Mouse (Mus musculus) adrenal gland, adult 18-20 months (tissue): Measurements from ENCODE around the gene Pitpna. TPM values are rescaled to one million over a fixed set of nuclear protein-coding genes. Genes with fewer than 3 reads are reported as not detected.

Experiments
- DNase-seq, 2 experiments: peaks; one replicate each; pipeline ENCODE4 v3.0.0; 2021 to 2022; ENCODE audit warnings: low spot score in 2 of 2
- total RNA-seq, 2 experiments: library from RNA; stranded (reverse); gene quantifications; 1 replicate in 1 of 2; 2 replicates in 1 of 2; pipeline ENCODE4 v1.2.3; 2021

Gene Pitpna
- total RNA-seq, 2 experiments from 2014 or later = 152 to 175 TPM

DNA sequence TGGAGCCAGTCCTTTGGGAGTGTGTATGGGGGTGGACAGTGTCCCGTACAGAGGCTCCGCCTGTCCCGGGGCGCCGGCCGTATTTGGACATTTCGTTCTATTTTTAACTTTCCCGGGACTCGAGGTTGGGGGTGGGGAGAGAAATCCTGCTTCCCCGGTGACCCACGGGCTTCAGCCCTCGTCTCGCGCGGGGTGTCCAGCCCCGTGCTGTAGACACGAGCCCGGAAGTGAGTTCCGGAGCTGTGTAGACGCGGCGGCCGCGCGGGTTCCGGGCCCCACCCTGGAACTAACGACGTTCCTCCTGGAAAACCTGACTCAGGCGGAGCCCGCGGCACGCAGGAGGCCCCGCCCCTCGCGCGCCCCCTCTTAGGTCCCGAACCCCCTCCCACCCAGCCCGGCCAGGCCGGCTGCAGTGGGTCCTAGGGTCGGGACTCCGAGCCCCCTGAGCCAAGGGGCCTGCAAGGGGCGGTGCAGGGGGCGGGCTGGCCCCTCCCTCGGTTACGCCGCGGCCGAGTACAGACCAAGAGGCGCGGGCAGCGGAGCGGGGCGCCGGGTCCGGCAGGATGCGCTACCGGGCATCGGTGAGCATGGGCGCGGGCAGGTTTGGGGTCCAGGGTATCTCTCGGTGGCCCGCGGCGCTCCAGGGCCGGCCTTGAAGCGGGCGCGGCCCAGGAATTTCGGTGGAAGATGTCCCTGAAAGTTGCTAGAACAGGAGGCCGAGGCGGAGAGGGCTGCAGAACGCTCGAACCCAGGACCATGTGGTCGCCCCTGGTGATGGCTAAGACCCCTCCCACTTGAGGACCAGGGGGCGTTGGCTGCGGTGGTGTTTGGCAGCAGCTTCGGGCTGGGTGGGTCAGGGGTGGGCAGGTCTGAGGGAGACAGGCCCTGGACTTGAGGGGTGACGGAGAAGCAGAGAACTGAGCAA is 68.0 kb downstream of the Pitpna start:
- DNase-seq = peak; percentile 80 to 82

DNA sequence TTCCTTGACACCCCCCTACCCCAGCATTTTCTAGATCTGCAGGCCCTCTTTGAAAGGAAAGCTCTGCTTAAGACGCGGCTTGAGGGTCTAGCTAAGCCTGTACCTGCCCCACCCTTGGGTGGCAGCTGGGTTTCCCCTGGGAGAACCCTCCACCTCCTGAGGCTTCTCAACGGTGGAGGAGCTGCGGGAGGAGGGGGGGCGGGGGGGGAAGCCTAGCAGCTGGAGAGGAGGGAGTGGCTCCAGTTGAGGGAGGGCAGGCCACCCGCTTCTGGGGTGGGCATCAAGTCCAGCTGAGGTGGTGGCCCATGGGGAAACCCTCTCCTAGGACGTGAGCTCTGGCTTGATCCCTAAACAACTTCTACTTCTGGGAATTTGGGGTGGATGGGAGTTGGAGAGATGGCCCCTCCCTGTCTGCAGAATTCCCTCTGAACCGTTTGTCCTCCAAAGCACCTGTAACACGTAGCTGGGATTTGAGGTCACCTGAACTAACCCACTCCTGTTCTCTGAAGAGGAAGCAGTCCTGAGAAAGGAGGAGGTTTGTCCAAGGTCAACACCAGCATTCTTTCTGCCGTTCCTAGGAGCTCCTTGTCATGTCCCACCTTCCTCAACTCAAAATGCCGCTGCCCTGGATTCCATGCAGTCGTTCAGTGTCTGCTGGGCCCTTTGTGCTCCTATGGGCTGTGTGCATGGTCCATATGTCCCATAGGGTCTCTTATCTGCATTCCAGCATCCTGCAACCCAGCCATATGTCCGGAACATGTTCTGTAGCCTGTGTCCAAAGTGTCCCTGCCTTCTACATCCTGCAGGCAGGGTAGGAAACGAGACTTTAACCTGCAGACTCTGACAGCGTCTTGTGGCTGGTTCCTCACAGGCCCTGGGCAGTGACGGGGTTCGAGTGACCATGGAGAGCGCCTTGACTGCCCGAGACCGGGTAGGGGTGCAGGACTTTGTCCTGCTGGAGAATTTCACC is 69.0 kb downstream of the Pitpna start:
- no peak for DNase-seq

DNA sequence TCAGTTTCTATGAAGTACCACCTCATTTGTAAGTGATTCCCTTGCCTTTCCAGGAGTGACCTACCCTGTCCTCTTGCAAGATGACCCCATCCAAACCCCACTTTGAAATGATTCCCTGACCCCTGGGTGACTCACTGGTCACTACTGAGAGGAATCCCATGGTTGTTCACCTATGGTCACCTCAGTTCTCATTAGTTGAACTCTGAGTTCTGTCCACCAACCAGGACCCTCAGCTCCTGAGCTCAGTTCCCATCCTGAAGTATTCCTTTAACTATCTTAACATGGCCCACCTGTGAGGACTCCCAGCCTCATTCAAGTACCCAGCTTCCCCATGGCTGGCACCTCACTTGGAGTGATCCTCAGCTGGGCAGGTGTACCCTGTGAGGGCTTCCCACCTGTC is 69.9 kb downstream of the Pitpna start:
- no peak for DNase-seq

DNA sequence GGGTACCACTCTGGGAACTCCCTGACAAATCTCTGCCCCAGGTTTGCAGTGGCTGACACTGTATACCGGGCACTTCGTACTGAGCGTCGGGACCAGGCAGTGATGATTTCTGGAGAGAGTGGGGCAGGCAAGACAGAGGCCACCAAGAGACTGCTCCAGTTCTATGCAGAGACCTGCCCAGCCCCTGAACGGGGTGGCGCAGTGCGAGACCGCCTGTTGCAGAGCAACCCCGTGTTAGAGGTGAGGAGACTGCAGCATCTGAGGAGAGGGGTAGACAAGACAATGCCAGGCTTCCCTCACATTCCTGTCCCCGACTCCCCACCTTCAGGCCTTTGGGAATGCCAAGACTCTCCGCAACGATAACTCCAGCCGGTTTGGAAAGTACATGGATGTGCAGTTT is 70.4 kb downstream of the Pitpna start:
- no peak for DNase-seq

DNA sequence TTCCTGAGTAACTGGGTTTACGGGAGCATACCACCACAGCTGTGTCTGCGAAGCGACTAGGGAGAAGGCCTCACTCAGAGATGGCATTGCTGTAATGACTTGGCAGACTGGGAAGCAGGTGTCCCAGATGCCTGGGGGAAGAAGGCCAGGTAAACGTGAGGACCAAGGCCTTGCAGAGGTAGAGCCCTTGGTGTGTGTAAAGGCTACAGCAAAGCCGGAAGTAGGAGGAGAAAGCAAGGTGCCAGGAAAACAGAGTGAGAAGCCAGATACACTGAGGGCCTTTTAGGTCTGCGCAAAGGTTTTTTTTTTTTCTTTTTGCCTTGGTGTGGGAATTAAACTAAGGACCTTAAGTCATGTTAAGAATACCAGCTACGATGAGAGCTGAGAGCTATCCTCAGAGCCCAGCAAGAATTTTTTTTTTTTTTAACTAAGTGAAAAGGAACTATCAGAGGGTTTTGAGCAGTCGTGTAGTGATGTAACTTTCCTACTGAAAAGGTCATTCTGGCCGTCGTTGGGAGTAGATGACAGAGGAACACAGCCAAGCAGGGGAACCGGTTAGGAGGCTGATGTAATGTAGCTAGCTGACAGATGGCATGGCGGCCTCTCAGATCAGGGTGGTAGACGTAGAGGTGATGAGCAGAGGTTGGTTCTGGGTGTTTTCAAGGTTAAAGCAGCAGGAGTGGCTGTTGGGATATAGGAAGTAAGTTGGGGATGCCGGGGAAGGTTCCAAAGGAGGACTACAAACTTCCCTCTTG is 71.3 kb downstream of the Pitpna start:
- DNase-seq = no peak

DNA sequence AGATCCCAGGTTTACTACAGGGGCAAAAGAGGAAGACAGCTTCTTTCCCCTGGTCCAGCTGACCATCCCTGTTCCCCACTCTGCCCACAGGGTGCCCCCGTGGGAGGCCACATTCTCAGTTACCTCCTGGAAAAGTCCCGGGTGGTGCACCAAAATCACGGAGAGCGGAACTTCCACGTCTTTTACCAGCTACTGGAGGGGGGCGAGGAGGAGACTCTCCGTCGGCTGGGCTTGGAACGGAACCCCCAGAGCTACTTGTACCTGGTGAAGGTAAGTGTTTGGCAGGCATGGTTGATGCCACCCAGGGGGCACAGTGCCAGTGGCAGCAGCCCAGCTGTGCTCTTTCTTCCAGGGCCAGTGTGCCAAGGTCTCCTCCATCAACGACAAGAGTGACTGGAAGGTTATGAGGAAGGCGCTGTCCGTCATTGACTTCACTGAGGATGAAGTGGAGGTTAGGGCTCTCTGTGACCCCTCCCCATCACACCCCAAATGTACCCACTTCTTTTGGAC is 72.2 kb downstream of the Pitpna start:
- DNase-seq = no peak

DNA sequence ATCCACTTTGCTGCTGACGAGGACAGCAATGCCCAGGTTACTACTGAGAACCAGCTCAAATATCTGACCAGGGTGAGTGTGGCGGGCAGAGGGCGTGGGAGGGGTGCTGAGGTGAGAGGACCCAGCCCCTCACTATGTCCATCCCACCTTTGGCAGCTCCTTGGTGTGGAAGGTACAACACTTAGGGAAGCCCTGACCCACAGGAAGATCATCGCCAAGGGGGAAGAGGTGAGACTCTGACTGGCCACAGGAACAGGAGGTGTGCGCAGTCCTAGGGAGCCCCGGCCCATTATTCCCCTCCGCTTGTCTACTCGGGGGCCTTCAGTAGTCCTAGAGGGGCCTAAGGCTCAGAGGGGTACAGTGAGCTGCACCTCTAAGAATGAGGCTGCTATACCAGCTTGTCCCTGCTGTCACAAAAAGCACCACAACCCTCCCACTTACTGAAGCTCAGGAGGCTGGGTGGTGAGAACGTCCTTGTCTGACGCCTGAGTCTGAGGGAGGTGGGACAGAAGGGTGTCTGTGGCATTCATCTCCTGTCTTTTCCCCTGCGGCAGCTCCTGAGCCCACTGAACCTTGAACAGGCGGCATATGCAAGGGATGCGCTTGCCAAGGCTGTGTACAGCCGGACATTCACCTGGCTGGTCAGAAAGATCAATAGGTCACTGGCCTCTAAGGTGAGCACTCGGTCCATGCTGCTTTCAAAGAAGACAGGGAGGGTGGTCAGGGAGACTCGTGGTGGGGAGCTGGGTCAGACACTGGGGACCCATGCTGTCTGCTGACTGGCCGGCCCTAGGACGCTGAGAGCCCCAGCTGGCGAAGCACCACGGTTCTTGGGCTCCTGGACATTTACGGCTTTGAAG is 73.3 kb downstream of the Pitpna start:
- no peak for DNase-seq

DNA sequence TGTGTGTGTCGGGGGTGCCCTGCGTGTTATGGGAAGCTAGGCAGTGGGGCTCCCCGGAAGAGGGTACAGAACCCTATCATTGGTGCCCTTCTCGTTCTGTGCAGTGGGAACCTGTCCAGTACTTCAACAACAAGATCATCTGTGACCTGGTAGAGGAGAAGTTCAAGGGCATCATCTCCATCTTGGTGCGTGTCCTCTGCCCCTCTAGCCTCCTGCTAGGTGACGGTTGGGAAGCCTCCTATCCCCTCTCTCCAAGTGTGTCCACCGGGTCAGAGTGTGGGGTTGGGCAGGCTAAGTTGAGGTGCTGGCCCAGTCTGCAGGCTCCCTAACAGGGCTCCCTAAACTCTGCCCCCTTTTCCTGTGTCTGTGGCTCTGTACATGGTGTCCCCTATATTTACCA is 74.2 kb downstream of the Pitpna start:
- no peak for DNase-seq

DNA sequence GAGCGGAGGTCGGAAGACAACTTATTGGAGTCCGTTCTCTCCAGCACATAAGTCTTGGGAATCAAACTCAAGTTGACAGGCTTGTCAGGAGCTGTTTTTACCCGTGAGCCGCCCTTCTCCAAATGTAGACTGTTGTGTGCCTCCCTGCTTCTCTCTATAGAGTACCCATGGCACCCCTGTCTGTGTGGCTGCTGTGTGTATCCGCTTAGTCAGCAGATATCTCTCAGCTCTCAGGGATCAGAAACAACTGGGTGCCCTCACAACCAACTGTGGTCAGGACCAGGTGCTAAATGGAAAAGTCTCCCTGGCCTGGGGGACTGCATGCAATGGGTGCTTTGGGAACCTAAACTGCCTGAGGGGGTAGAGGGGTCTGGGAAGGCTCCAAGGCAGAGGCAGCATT is 78.4 kb downstream of the Pitpna start:
- DNase-seq = no peak

DNA sequence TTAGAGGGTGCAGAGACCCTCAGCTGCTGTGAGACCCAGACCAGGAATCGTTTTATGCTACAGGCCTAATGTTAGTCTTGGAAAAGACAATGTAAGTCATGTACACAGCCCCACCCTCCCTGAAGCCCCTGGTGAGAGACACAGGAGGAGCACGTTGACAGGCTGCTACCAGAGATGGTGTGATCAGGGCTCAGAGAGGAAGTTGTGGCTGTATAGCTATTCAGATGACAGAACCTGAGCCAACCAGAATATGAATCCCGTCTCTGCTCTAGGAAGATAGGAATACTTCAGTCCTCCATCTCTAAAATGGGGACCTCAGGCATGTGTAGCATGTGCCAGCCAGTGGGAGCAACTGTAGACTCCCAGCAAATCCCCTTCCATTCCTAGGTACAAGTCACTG is 80.7 kb downstream of the Pitpna start:
- no peak for DNase-seq

DNA sequence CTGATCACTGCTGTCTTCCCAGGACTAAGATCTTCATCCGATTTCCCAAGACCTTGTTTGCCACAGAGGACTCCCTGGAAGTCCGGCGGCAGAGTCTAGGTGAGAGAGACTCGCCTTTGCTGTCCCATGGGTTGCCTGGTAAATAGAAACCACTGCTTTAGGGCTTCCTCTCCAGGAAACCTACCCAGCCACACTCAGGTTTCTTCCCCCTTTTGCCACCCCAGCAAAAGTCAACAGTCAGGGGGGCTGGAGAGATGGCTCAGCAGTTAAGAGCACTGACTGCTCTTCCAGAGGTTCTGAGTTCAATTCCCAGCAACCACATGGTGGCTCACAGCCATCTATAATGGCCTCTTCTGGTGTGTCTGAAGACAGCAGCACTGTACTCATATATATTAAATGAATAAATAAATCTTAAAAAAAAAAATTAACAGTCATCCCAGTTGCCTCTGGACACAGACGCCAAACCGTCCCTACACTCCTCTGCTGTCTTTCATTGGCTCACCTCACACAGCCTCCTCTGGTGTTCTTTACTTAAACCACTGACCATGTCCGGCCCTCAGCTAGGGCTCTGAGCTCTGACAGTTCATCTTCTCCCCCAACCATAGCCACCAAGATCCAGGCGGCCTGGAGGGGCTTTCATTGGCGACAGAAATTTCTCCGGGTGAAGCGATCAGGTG is 81.4 kb downstream of the Pitpna start:
- no peak for DNase-seq

DNA sequence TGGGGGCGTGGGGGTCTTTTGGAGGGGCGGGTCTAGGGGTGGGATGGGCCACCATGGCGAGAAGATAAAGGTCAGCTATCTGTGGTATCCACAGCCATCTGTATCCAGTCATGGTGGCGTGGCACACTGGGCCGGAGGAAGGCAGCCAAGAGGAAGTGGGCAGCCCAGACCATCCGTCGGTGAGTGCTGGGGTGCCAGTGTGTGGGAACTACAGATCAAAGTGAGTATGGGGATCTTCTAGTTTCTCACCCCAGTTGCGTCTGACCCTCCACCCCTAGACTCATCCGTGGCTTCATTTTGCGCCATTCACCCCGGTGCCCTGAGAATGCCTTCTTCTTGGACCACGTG is 81.9 kb downstream of the Pitpna start:
- no peak for DNase-seq

DNA sequence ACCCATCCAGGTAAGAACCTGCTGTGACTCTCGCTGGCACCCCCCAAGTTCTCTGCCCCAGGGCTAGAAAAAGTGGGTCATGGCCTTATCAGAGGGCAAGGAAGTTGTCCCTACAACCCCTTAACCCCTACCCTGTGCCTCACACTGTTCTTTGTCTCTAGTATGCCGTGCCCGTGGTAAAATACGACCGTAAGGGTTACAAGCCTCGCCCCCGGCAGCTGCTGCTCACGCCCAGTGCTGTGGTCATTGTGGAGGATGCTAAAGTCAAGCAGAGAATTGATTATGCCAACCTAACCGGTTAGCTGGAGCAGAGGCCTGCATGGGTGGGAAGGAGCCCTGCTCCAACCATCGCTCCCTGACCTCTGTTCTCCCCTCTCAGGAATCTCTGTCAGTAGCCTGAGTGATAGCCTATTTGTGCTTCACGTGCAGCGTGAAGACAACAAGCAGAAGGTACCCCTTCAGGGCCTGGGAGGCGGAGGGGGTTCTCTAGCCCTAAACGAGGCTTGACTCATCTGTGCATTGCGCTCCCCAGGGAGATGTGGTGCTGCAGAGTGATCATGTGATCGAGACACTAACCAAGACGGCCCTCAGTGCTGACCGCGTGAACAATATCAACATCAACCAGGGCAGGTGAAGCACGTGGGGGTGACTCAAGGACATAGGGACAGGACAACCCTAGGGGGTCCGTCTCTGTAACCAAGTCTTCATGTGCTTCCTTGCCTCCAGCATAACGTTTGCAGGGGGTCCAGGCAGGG is 83.7 kb downstream of the Pitpna start:
- DNase-seq = no peak

DNA sequence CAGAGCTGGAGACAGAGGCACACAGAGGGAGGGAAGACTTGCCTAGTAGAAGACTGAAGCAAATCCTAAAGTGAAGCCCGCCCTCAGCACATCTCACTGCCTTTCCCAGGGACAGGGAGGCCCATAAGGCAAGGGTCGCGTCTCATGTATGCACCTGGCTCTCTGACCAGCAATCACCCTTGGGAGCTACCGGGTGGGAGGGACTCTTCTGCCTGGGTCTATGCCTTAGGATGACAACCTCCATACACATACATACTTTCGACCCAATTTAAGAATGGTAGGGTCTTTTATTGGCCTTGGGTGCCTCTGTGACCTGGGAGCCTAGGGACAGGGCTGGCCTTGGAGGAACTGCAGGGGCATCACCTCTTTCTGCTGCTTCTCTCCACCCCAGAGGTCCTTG is 85.5 kb downstream of the Pitpna start:
- DNase-seq = no peak

DNA sequence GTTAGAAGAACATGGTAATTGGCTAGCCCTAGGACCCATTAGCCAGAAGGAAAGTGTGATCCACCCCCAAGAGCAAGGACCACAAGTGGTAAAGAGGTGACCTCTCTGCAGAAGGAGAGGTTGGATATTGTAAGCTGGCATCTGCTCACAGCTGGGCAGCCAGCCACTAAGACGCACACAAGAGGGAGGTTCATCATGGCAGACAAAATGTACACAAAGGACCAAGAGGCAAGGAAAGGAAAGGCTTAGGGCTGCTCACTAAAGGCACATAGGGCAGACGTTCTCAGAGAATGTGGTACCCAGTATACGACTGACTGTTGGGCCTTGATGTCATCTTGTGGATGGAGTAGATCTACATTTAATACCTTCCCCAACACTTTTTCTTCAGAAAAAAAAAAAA is 87.0 kb downstream of the Pitpna start:
- DNase-seq = no peak

DNA sequence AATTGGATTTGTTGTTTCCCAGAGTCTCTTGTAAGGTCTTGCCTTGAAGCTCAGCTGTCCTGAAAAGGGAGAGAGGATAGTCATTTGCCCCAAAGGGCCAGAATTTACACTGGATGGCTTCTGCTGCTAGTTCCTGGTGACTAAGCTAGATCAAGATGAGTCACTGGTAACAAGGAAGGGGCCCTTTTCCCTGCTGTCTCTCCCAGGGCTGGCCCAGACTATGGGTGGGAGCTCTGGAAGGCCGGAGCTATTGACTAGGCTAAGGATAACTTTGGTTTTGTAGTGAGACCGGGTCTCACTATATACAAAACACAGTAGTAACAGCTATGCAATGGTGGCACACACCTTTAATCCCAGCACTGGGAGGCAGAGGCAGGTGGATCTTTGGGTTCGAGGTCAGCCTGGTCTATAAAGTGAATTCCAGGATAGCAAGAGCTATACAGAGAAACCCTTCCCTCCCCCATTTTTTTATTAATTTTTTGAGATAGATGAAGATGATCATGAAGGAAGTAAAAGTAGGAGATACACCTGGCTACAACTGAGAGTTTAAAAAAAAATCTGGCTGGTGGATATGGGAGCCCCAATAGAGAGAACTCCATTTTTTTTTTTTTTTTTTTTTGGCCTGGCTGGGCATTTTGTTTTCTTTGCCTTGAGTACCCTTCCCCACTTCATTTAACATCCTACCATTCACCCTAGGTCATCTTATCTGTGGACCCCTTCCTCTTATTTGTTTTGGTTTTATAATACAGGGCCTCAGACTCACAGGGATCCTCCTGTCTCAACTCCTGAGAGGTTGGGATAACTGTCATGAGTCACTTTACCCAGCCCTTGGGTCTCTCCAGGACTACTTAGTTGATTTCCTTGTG is 90.2 kb downstream of the Pitpna start:
- DNase-seq = no peak
